Mouse (Mus musculus): ENCODE measurements around the gene Nrsn1. TPM values are rescaled to one million over a fixed set of nuclear protein-coding genes. Genes with fewer than 3 reads are reported as not detected.

Nrsn1 gene
- polyA plus RNA-seq, 1 experiment = 0.49 TPM

- no peak overlapping the region for H3K27ac ChIP-seq (ENCODE audit: insufficient read depth, low read depth, low read length)
Observed at GRCm38 (mm10) chr13:25269039-25269438, 1.3 kb downstream of the Nrsn1 start.

GRCm38 (mm10) chr13:25262748-25263147 is 7.6 kb downstream of the Nrsn1 start:
- Histone ChIP-seq H3K27me3 (ENCODE audit: control insufficient read depth, insufficient read depth, low read length) (no peaks in the 10 kb centered on the region), H3K36me3 (ENCODE audit: control insufficient read depth, insufficient read depth, low read length) (no peaks in the 10 kb centered on the region), H3K27ac (ENCODE audit: insufficient read depth, low read depth, low read length) (no peak overlapping the region), H3K4me1 (ENCODE audit: control insufficient read depth, insufficient read depth, insufficient read length, low read length) (no peaks in the 10 kb centered on the region), H3K4me3 (ENCODE audit: low read depth, low read length) (no peak overlapping the region)
- TF ChIP-seq POLR2A (IDR thresholded peaks at IDR 0.05; ENCODE audit: low read depth, low read length) (no peak), CTCF (IDR thresholded peaks at IDR 0.05; ENCODE audit: extremely low read depth, insufficient read length, insufficient replicate concordance, low read depth, low read length) (no peak)
- 83% methylated on average over 4 of the region's 4 CpGs for WGBS

More at GRCm38 (mm10) chr13:25269039-25269438, 1.3 kb downstream of the Nrsn1 start:
- WGBS = 23% methylated on average over 2 of the region's 2 CpGs
- no peak for TF ChIP-seq CTCF (IDR thresholded peaks at IDR 0.05; ENCODE audit: extremely low read depth, insufficient read length, insufficient replicate concordance, low read depth, low read length)
- TF ChIP-seq POLR2A (IDR thresholded peaks at IDR 0.05; ENCODE audit: low read depth, low read length) = no peak
- Histone ChIP-seq H3K36me3 (ENCODE audit: control insufficient read depth, insufficient read depth, low read length) (no peaks in the 10 kb centered on the region), H3K4me3 (ENCODE audit: low read depth, low read length) (no peak overlapping the region), H3K4me1 (ENCODE audit: control insufficient read depth, insufficient read depth, insufficient read length, low read length) (peaks cover 3% of the 10 kb centered on the region; the same call in 1 of the 2 replicates), H3K27me3 (ENCODE audit: control insufficient read depth, insufficient read depth, low read length) (0 out of 2 replicates have a peak, but pooled peaks cover 2% of the 10 kb centered on the region)

GRCm38 (mm10) chr13:25257608-25258007 is 12.7 kb downstream of the Nrsn1 start:
- H3K4me1 ChIP-seq (ENCODE audit: control insufficient read depth, insufficient read depth, insufficient read length, low read length) = no peaks in the 10 kb centered on the region
- WGBS = 75% methylated on average over 6 of the region's 6 CpGs
- H3K36me3 ChIP-seq (ENCODE audit: control insufficient read depth, insufficient read depth, low read length) = no peaks in the 10 kb centered on the region
- TF ChIP-seq POLR2A (IDR thresholded peaks at IDR 0.05; ENCODE audit: low read depth, low read length) (no peak), CTCF (IDR thresholded peaks at IDR 0.05; ENCODE audit: extremely low read depth, insufficient read length, insufficient replicate concordance, low read depth, low read length) (no peak)
- H3K27me3 ChIP-seq (ENCODE audit: control insufficient read depth, insufficient read depth, low read length) = no peaks in the 10 kb centered on the region
- no peak overlapping the region for H3K27ac ChIP-seq (ENCODE audit: insufficient read depth, low read depth, low read length)
- H3K4me3 ChIP-seq (ENCODE audit: low read depth, low read length) = no peak overlapping the region

GRCm38 (mm10) chr13:25254478-25255263 is 15.6 kb downstream of the Nrsn1 start:
- 74% methylated on average over 9 of the region's 9 CpGs for whole genome bisulfite sequencing
- Histone ChIP-seq H3K36me3 (ENCODE audit: control insufficient read depth, insufficient read depth, low read length) (no peaks in the 10 kb centered on the region), H3K4me3 (ENCODE audit: low read depth, low read length) (no peak overlapping the region), H3K4me1 (ENCODE audit: control insufficient read depth, insufficient read depth, insufficient read length, low read length) (no peaks in the 10 kb centered on the region), H3K27me3 (ENCODE audit: control insufficient read depth, insufficient read depth, low read length) (no peaks in the 10 kb centered on the region), H3K27ac (ENCODE audit: insufficient read depth, low read depth, low read length) (no peak overlapping the region)
- TF ChIP-seq CTCF (IDR thresholded peaks at IDR 0.05; ENCODE audit: extremely low read depth, insufficient read length, insufficient replicate concordance, low read depth, low read length) (no peak), POLR2A (IDR thresholded peaks at IDR 0.05; ENCODE audit: low read depth, low read length) (no peak)

GRCm38 (mm10) chr13:25251893-25252292 is 18.4 kb downstream of the Nrsn1 start:
- Histone ChIP-seq H3K27me3 (ENCODE audit: control insufficient read depth, insufficient read depth, low read length) (no peaks in the 10 kb centered on the region), H3K4me3 (ENCODE audit: low read depth, low read length) (no peak overlapping the region), H3K27ac (ENCODE audit: insufficient read depth, low read depth, low read length) (no peak overlapping the region), H3K36me3 (ENCODE audit: control insufficient read depth, insufficient read depth, low read length) (no peaks in the 10 kb centered on the region), H3K4me1 (ENCODE audit: control insufficient read depth, insufficient read depth, insufficient read length, low read length) (no peaks in the 10 kb centered on the region)
- TF ChIP-seq CTCF (IDR thresholded peaks at IDR 0.05; ENCODE audit: extremely low read depth, insufficient read length, insufficient replicate concordance, low read depth, low read length) = no peak
- no peak for TF ChIP-seq POLR2A (IDR thresholded peaks at IDR 0.05; ENCODE audit: low read depth, low read length)
- 79% methylated on average over 1 of the region's 1 CpGs for WGBS

- no peak for TF ChIP-seq POLR2A (IDR thresholded peaks at IDR 0.05; ENCODE audit: low read depth, low read length)
- TF ChIP-seq CTCF (IDR thresholded peaks at IDR 0.05; ENCODE audit: extremely low read depth, insufficient read length, insufficient replicate concordance, low read depth, low read length) = no peak
- Histone ChIP-seq H3K4me3 (ENCODE audit: low read depth, low read length) (no peak overlapping the region), H3K36me3 (ENCODE audit: control insufficient read depth, insufficient read depth, low read length) (no peaks in the 10 kb centered on the region), H3K4me1 (ENCODE audit: control insufficient read depth, insufficient read depth, insufficient read length, low read length) (no peaks in the 10 kb centered on the region), H3K27ac (ENCODE audit: insufficient read depth, low read depth, low read length) (no peak overlapping the region), H3K27me3 (ENCODE audit: control insufficient read depth, insufficient read depth, low read length) (no peaks in the 10 kb centered on the region)
- 67% methylated on average over 5 of the region's 5 CpGs for whole genome bisulfite sequencing
Observed at GRCm38 (mm10) chr13:25220186-25220787, 50.0 kb downstream of the Nrsn1 start.

GRCm38 (mm10) chr13:25218394-25218793 is 51.9 kb downstream of the Nrsn1 start:
- Histone ChIP-seq H3K36me3 (ENCODE audit: control insufficient read depth, insufficient read depth, low read length) (no peaks in the 10 kb centered on the region), H3K27ac (ENCODE audit: insufficient read depth, low read depth, low read length) (no peak overlapping the region), H3K27me3 (ENCODE audit: control insufficient read depth, insufficient read depth, low read length) (no peaks in the 10 kb centered on the region), H3K4me3 (ENCODE audit: low read depth, low read length) (no peak overlapping the region), H3K4me1 (ENCODE audit: control insufficient read depth, insufficient read depth, insufficient read length, low read length) (no peaks in the 10 kb centered on the region)
- TF ChIP-seq POLR2A (IDR thresholded peaks at IDR 0.05; ENCODE audit: low read depth, low read length) (no peak), CTCF (IDR thresholded peaks at IDR 0.05; ENCODE audit: extremely low read depth, insufficient read length, insufficient replicate concordance, low read depth, low read length) (no peak)
- 67% methylated on average over 1 of the region's 1 CpGs for WGBS

All from small intestine, adult 2 months (tissue).